In genomic region chr5:108460461-108460860, GRCm38 (mm10) we compare ENCODE assay signal across 8 mouse cellular contexts. TPM values are rescaled to one million over a fixed set of nuclear protein-coding genes. Genes with fewer than 3 reads are reported as not detected.
DNase-seq lines count a peak whose midpoint lies in the region; ATAC-seq and TF ChIP-seq lines count a peak whose summit lies in the region.

No protein-coding gene starts in this region.

- H3K4me1 ChIP-seq in liver, adult 2 months (ENCODE audit: control insufficient read depth, insufficient read depth, low read length) = peaks cover 17% of the 10 kb centered on the region
- H3K4me1 ChIP-seq in embryonic facial prominence, embryonic 13.5 days = peaks cover 26% of the 10 kb centered on the region
- H3K4me1 ChIP-seq in hindbrain, postnatal 0 days (ENCODE audit: insufficient read depth, low read length) = peaks cover 25% of the 10 kb centered on the region
- H3K4me1 ChIP-seq in neural tube, embryonic 12.5 days = peaks cover 29% of the 10 kb centered on the region

- H3K9me3 ChIP-seq in embryonic facial prominence, embryonic 13.5 days = no peaks in the 10 kb centered on the region
- no peaks in the 10 kb centered on the region for H3K9me3 ChIP-seq in hindbrain, postnatal 0 days (ENCODE audit: low read length)
- no peaks in the 10 kb centered on the region for H3K9me3 ChIP-seq in neural tube, embryonic 12.5 days

- WGBS in liver, adult 2 months = 54% methylated on average over 6 of the region's 6 CpGs
- WGBS in embryonic facial prominence, embryonic 13.5 days = 37% methylated on average over 6 of the region's 6 CpGs
- WGBS in hindbrain, postnatal 0 days = 37% methylated on average over 6 of the region's 6 CpGs
- WGBS in neural tube, embryonic 12.5 days = 44% methylated on average over 6 of the region's 6 CpGs

- ATAC-seq in embryonic facial prominence, embryonic 13.5 days (ENCODE audit: insufficient number of reproducible peaks, insufficient read depth, low FRiP score, low TSS enrichment, low read depth) = no peak
- ATAC-seq in hindbrain, postnatal 0 days = no peak
- peak; percentile 5; the same call in 1 of the 2 replicates for ATAC-seq in neural tube, embryonic 12.5 days (ENCODE audit: low FRiP score, low read depth)
- no peak for ATAC-seq in granulocyte monocyte progenitor cell, adult 5-6 weeks (replicated peaks; ENCODE audit: poor library complexity, severe bottlenecking)

- peak overlapping the region; percentile 44 for H3K9ac ChIP-seq in liver, adult 2 months (ENCODE audit: low read depth, low read length)
- peak overlapping the region; percentile 99 for H3K9ac ChIP-seq in embryonic facial prominence, embryonic 13.5 days
- peak overlapping the region; percentile 97; the same call in 1 of the 2 replicates for H3K9ac ChIP-seq in hindbrain, postnatal 0 days (replicated peaks; ENCODE audit: low read length)
- peak overlapping the region; percentile 4; the same call in 1 of the 2 replicates for H3K9ac ChIP-seq in neural tube, embryonic 12.5 days

- H3K4me2 ChIP-seq in embryonic facial prominence, embryonic 13.5 days = peak overlapping the region; percentile 99
- peak overlapping the region; percentile 78 for H3K4me2 ChIP-seq in hindbrain, postnatal 0 days (ENCODE audit: low read depth, low read length)
- peak overlapping the region; percentile 99 for H3K4me2 ChIP-seq in neural tube, embryonic 12.5 days (replicated peaks)

- peaks cover 24% of the 10 kb centered on the region; the same call in 1 of the 2 replicates for H3K79me2 ChIP-seq in liver, adult 2 months (ENCODE audit: control insufficient read depth, insufficient read depth, low read length)

- no peak for DNase-seq in liver, adult 2 months (ENCODE audit: extremely low read depth, low read depth, low spot score)
- no peak for DNase-seq in liver
- DNase-seq in hindbrain, postnatal 0 days (ENCODE audit: low spot score) = no peak
- DNase-seq in adrenal gland, postnatal 25 days = no peak
- no peak for DNase-seq in layer of hippocampus, adult 8-10 months (ENCODE audit: low spot score in 2 of 2)

- no peak overlapping the region for H3K27ac ChIP-seq in liver, adult 2 months (replicated peaks; ENCODE audit: insufficient read depth, low read depth, low read length)
- H3K27ac ChIP-seq in embryonic facial prominence, embryonic 13.5 days = no peak overlapping the region
- no peak overlapping the region for H3K27ac ChIP-seq in hindbrain, postnatal 0 days
- H3K27ac ChIP-seq in neural tube, embryonic 12.5 days = no peak overlapping the region

- peak overlapping the region; percentile 99 for H3K4me3 ChIP-seq in liver, adult 2 months (ENCODE audit: insufficient read depth, low read depth, low read length)
- H3K4me3 ChIP-seq in embryonic facial prominence, embryonic 13.5 days = peak overlapping the region; percentile 94
- peak overlapping the region; percentile 86 for H3K4me3 ChIP-seq in hindbrain, postnatal 0 days (ENCODE audit: low read length)
- H3K4me3 ChIP-seq in neural tube, embryonic 12.5 days = peak overlapping the region; percentile 91

- no peak for TF ChIP-seq POLR2A in liver, adult 2 months (IDR thresholded peaks at IDR 0.05; ENCODE audit: extremely low read depth, insufficient read depth, low read length)

- TF ChIP-seq CTCF in liver, adult 2 months (IDR thresholded peaks at IDR 0.05; ENCODE audit: low read depth, low read length) = no peak
- TF ChIP-seq CTCF in hindbrain, postnatal 0 days (IDR thresholded peaks at IDR 0.05; ENCODE audit: low read depth) = no peak

- no peaks in the 10 kb centered on the region for H3K36me3 ChIP-seq in liver, adult 2 months (ENCODE audit: control insufficient read depth, insufficient read depth, low read length)
- H3K36me3 ChIP-seq in embryonic facial prominence, embryonic 13.5 days = no peaks in the 10 kb centered on the region
- no peaks in the 10 kb centered on the region for H3K36me3 ChIP-seq in hindbrain, postnatal 0 days (ENCODE audit: insufficient read depth, low read length)
- H3K36me3 ChIP-seq in neural tube, embryonic 12.5 days = no peaks in the 10 kb centered on the region

- H3K27me3 ChIP-seq in liver, adult 2 months (ENCODE audit: control insufficient read depth, insufficient read depth, low read length) = no peaks in the 10 kb centered on the region
- H3K27me3 ChIP-seq in embryonic facial prominence, embryonic 13.5 days = 0 out of 2 replicates have a peak, but pooled peaks cover 9% of the 10 kb centered on the region
- no peaks in the 10 kb centered on the region for H3K27me3 ChIP-seq in hindbrain, postnatal 0 days (ENCODE audit: insufficient read depth, low read length)
- no peaks in the 10 kb centered on the region for H3K27me3 ChIP-seq in neural tube, embryonic 12.5 days (replicated peaks)

RNA-seq across cellular contexts. Expression of gene Pcgf3, which starts 0.6 kb away (rescaled TPM):
- 11.4 and 13.3 TPM in 2 replicates for total RNA-seq in liver, adult 2 months (2014; rRNA removed)
- polyA plus RNA-seq in liver, adult 2 months (2012; rRNA removed) = 4.5 and 5.6 TPM in 2 replicates
- polyA plus RNA-seq in embryonic facial prominence, embryonic 13.5 days (2015; fragmentation: Nextera tagmentation; extraction: Ambion mirVana) = 22.8 and 30.4 TPM in 2 replicates
- 32.0 and 36.4 TPM in 2 replicates for total RNA-seq in hindbrain, postnatal 0 days (2014; rRNA removed)
- polyA plus RNA-seq in hindbrain, postnatal 0 days (2015; fragmentation: Nextera tagmentation; extraction: Ambion mirVana) = 12.1 and 12.9 TPM in 2 replicates
- 34.2 and 35.8 TPM in 2 replicates for polyA plus RNA-seq in neural tube, embryonic 12.5 days (2016; fragmentation: Nextera tagmentation; extraction: Ambion mirVana)
- total RNA-seq in adrenal gland, postnatal 25 days (2021) = 40.3 and 55.4 TPM in 2 replicates
- total RNA-seq in layer of hippocampus, adult 8-10 months (2022) = 10 to 100 TPM; 42.2 to 44.1 (median 42.5) TPM
- 16.7 and 19.0 TPM in 2 replicates for total RNA-seq in granulocyte monocyte progenitor cell, adult 5-6 weeks (2014; fragmentation: Nextera tagmentation)
- total RNA-seq in granulocyte monocyte progenitor cell, adult 5-6 weeks (2017) = 9.5 and 9.9 TPM in 2 replicates

RNA-seq across cellular contexts. Expression of gene Mfsd7a, which starts 11.8 kb away (rescaled TPM):
- total RNA-seq in liver, adult 2 months (2014; rRNA removed) = 1.9 and 3.0 TPM in 2 replicates
- 2.6 and 4.7 TPM in 2 replicates for polyA plus RNA-seq in liver, adult 2 months (2012; rRNA removed)
- polyA plus RNA-seq in embryonic facial prominence, embryonic 13.5 days (2015; fragmentation: Nextera tagmentation; extraction: Ambion mirVana) = 0.13 and 0.74 TPM in 2 replicates
- 0.11 and 0.52 TPM in 2 replicates for total RNA-seq in hindbrain, postnatal 0 days (2014; rRNA removed)
- 0.15 TPM in 2 replicates for polyA plus RNA-seq in hindbrain, postnatal 0 days (2015; fragmentation: Nextera tagmentation; extraction: Ambion mirVana)
- 0.08 and 0.16 TPM in 2 replicates for polyA plus RNA-seq in neural tube, embryonic 12.5 days (2016; fragmentation: Nextera tagmentation; extraction: Ambion mirVana)
- total RNA-seq in adrenal gland, postnatal 25 days (2021) = 1.1 TPM in 2 replicates
- total RNA-seq in layer of hippocampus, adult 8-10 months (2022) = 1 to 10 TPM; 1.2 to 2.3 (median 1.7) TPM
- 1.1 and 3.2 TPM in 2 replicates for total RNA-seq in granulocyte monocyte progenitor cell, adult 5-6 weeks (2014; fragmentation: Nextera tagmentation)
- 0.95 and 2.0 TPM in 2 replicates for total RNA-seq in granulocyte monocyte progenitor cell, adult 5-6 weeks (2017)

RNA-seq across cellular contexts. Expression of gene Atp5k, which starts 26.2 kb away (rescaled TPM):
- 438 and 500 TPM in 2 replicates for total RNA-seq in liver, adult 2 months (2014; rRNA removed)
- 65.2 and 73.2 TPM in 2 replicates for polyA plus RNA-seq in liver, adult 2 months (2012; rRNA removed)
- polyA plus RNA-seq in embryonic facial prominence, embryonic 13.5 days (2015; fragmentation: Nextera tagmentation; extraction: Ambion mirVana) = 451 and 456 TPM in 2 replicates
- total RNA-seq in hindbrain, postnatal 0 days (2014; rRNA removed) = 31.5 and 90.8 TPM in 2 replicates
- polyA plus RNA-seq in hindbrain, postnatal 0 days (2015; fragmentation: Nextera tagmentation; extraction: Ambion mirVana) = 621 and 639 TPM in 2 replicates
- polyA plus RNA-seq in neural tube, embryonic 12.5 days (2016; fragmentation: Nextera tagmentation; extraction: Ambion mirVana) = 438 and 460 TPM in 2 replicates
- total RNA-seq in adrenal gland, postnatal 25 days (2021) = 347 and 535 TPM in 2 replicates
- 100 to 1,000 TPM; 119 to 263 (median 190) TPM for total RNA-seq in layer of hippocampus, adult 8-10 months (2022)
- 336 and 382 TPM in 2 replicates for total RNA-seq in granulocyte monocyte progenitor cell, adult 5-6 weeks (2014; fragmentation: Nextera tagmentation)
- total RNA-seq in granulocyte monocyte progenitor cell, adult 5-6 weeks (2017) = 162 and 258 TPM in 2 replicates

Comparison
In these comparisons a context has a peak if more than half of its experiments do, and no peak if none do; other contexts are left out.
1. H3K9ac ChIP-seq: peak in every context shown above with its lines; median percentile 99 in embryonic facial prominence, embryonic 13.5 days; 97 in hindbrain, postnatal 0 days; 44 in liver, adult 2 months; 4 in neural tube, embryonic 12.5 days.